Mouse (Mus musculus): Measurements from ENCODE around the gene Dstyk.
A peak's percentile ranks its signal among the peaks of the same experiment; 100 is the strongest.

Dstyk gene

GRCm38 (mm10) chr1:132410657-132411056 is 6.7 kb upstream of the Dstyk start:
- Histone ChIP-seq H3K36me3 (ENCODE audit: control insufficient read depth, insufficient read depth, low read length, poor library complexity, severe bottlenecking) (no peaks in the 10 kb centered on the region), H3K27me3 (ENCODE audit: control insufficient read depth, insufficient read depth, low read length, poor library complexity, severe bottlenecking) (no peaks in the 10 kb centered on the region)
- no peak for DNase-seq (ENCODE audit: low read depth, low spot score)

DNA sequence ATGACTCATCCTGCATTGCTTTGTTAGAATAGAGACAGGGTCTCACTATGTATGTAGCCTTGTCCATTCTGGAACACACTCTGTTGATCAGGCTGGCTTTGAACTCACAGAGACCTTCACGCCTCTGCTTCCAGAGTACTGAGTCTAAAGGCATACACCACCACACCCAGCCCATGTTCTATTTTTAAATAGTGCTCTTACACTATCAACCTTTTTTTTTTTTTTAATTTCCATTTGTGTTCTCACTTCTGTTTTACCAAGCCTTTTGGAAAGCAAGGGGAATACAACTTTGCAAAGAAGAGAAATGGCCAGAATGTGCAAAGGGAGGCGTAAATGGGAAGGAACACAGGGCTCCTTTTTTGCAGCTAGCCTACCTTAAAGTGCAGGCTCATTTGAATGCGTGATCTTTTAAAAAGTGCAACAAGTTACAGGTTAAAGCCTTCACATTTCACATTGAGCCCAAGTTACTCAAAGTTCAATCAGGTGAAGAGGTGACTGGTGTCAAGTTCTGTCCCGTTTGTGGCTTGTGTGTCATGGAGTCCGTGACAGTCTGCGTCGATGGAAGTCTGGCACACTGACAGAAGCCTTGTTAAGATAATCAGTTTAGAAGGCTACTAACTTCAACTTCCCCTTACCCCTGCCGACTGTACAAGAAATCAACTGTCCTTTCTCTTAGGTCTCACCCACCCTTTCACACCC is 962 bp upstream of the Dstyk start:
- no peaks in the 10 kb centered on the region for H3K27me3 ChIP-seq (ENCODE audit: control insufficient read depth, insufficient read depth, low read length, poor library complexity, severe bottlenecking)
- no peaks in the 10 kb centered on the region for H3K36me3 ChIP-seq (ENCODE audit: control insufficient read depth, insufficient read depth, low read length, poor library complexity, severe bottlenecking)
- DNase-seq (ENCODE audit: low read depth, low spot score): peak; percentile 48

GRCm38 (mm10) chr1:132416943-132417290 is 438 bp upstream of the Dstyk start:
- no peaks in the 10 kb centered on the region for H3K27me3 ChIP-seq (ENCODE audit: control insufficient read depth, insufficient read depth, low read length, poor library complexity, severe bottlenecking)
- H3K36me3 ChIP-seq (ENCODE audit: control insufficient read depth, insufficient read depth, low read length, poor library complexity, severe bottlenecking): no peaks in the 10 kb centered on the region
- DNase-seq (ENCODE audit: low read depth, low spot score): no peak

- Histone ChIP-seq H3K27me3 (ENCODE audit: control insufficient read depth, insufficient read depth, low read length, poor library complexity, severe bottlenecking) (no peaks in the 10 kb centered on the region), H3K36me3 (ENCODE audit: control insufficient read depth, insufficient read depth, low read length, poor library complexity, severe bottlenecking) (no peaks in the 10 kb centered on the region)
- no peak for DNase-seq (ENCODE audit: low read depth, low spot score)
Observed at GRCm38 (mm10) chr1:132420206-132420605, 2.9 kb downstream of the Dstyk start.

- DNase-seq (ENCODE audit: low read depth, low spot score): no peak
- H3K36me3 ChIP-seq (ENCODE audit: control insufficient read depth, insufficient read depth, low read length, poor library complexity, severe bottlenecking): no peaks in the 10 kb centered on the region
Observed at GRCm38 (mm10) chr1:132420662-132421061, 3.3 kb downstream of the Dstyk start.

DNA sequence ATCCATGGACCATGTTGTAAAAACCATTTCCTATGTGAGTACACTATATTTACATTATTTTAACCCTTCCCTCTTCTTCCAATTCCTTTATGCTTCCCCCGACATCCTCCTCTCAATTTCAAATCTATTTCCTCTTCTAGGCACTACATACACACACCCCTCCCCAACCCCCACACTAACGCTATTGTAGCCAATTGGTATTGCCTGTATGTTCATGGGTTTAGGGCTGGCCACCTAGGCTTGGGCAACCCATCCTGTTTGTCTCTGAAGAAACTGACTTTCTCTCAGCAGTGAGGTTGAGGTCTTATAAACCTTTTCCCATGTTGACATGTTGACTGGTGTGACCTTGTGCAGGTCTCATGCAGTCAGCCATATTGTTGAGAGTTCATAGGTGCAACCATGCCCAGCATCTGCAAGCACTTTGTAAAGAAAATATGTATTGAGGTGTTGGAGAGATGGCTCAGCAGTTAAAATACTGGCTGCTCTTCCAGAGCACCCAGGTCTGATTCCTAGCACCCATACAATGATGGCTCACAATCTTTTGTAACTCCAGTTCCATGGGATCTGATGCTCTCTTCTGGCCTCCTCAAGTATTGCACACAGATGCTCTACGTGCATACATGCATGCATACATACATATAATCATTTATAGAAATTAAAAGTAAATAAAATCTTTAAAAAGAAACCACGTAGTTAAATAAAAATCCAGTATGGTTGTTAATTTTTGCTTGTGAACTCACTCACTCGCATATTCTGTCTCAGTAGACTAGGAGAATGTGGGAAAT is 5.7 kb downstream of the Dstyk start:
- no peaks in the 10 kb centered on the region for H3K36me3 ChIP-seq (ENCODE audit: control insufficient read depth, insufficient read depth, low read length, poor library complexity, severe bottlenecking)
- peak; percentile 16 for DNase-seq (ENCODE audit: low read depth, low spot score)
- H3K27me3 ChIP-seq (ENCODE audit: control insufficient read depth, insufficient read depth, low read length, poor library complexity, severe bottlenecking): no peaks in the 10 kb centered on the region

More at GRCm38 (mm10) chr1:132420662-132421061, 3.3 kb downstream of the Dstyk start:
- no peaks in the 10 kb centered on the region for H3K27me3 ChIP-seq (ENCODE audit: control insufficient read depth, insufficient read depth, low read length, poor library complexity, severe bottlenecking)

GRCm38 (mm10) chr1:132425600-132425999 is 8.2 kb downstream of the Dstyk start:
- H3K36me3 ChIP-seq (ENCODE audit: control insufficient read depth, insufficient read depth, low read length, poor library complexity, severe bottlenecking): no peaks in the 10 kb centered on the region
- no peak for DNase-seq (ENCODE audit: low read depth, low spot score)
- H3K27me3 ChIP-seq (ENCODE audit: control insufficient read depth, insufficient read depth, low read length, poor library complexity, severe bottlenecking): no peaks in the 10 kb centered on the region

DNA sequence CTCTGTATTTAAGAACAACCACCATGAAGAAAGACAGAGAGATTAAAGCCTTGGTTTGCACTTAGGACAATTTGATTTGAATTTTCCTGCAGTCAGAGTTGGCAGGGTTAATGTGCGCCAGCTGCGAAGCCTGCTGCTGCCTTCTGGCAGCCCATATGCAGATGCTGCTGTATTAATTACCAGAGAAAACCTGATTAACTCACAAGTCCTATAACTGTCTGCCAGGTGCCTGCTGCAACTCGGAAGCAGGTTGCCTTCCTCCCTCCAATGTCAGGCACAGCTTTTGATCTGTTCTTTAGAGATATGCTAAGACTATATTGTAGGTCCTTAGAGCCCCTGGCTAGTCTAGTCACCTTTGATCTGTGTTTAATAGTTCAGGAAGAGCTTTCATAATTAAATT is 13.5 kb downstream of the Dstyk start:
- no peak for DNase-seq (ENCODE audit: low read depth, low spot score)
- no peaks in the 10 kb centered on the region for H3K36me3 ChIP-seq (ENCODE audit: control insufficient read depth, insufficient read depth, low read length, poor library complexity, severe bottlenecking)
- H3K27me3 ChIP-seq (ENCODE audit: control insufficient read depth, insufficient read depth, low read length, poor library complexity, severe bottlenecking): no peaks in the 10 kb centered on the region

DNA sequence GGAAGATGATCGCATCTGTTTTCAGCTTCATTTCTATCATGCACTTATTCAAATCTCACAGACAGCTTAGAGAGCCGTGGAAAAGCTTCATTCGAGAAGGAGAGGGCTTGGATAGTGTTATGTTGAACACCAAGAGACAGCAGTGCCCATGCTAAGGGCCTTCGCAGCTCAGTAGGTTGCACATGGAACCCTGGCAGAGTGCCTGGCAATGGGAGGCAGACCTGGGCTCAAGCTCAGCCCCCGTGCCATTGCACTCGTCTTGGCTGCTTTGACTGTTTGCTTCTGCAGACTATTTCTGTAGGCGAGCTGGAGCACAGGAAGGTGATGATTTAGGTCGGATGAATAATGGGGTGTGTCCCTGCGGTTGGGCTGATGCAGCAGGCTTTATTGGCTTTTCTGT is 14.4 kb downstream of the Dstyk start:
- Histone ChIP-seq H3K36me3 (ENCODE audit: control insufficient read depth, insufficient read depth, low read length, poor library complexity, severe bottlenecking) (no peaks in the 10 kb centered on the region), H3K27me3 (ENCODE audit: control insufficient read depth, insufficient read depth, low read length, poor library complexity, severe bottlenecking) (no peaks in the 10 kb centered on the region)
- DNase-seq (ENCODE audit: low read depth, low spot score): no peak

- no peaks in the 10 kb centered on the region for H3K36me3 ChIP-seq (ENCODE audit: control insufficient read depth, insufficient read depth, low read length, poor library complexity, severe bottlenecking)
- no peak for DNase-seq (ENCODE audit: low read depth, low spot score)
- no peaks in the 10 kb centered on the region for H3K27me3 ChIP-seq (ENCODE audit: control insufficient read depth, insufficient read depth, low read length, poor library complexity, severe bottlenecking)
Observed at GRCm38 (mm10) chr1:132433349-132433748, 16.0 kb downstream of the Dstyk start.

DNA sequence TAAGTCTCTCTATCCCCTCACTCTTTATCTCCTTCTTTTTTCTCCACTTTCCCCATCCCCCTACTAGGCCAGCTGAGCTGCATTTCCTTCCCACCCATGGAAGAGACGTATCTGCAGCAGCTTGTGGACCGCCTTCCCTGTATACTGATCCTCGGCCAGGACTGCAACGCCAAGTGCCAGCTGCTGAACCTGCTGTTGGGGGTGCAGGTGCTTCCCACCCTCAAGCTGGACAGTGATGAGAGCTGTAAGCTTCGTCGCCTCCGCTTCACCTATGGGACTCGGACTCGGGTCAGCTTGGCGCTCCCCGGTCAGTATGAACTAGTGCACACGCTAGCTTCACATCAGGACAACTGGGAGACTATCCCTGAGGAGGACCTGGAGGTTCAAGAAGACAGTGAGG is 16.7 kb downstream of the Dstyk start:
- Histone ChIP-seq H3K27me3 (ENCODE audit: control insufficient read depth, insufficient read depth, low read length, poor library complexity, severe bottlenecking) (no peaks in the 10 kb centered on the region), H3K36me3 (ENCODE audit: control insufficient read depth, insufficient read depth, low read length, poor library complexity, severe bottlenecking) (no peaks in the 10 kb centered on the region)
- no peak for DNase-seq (ENCODE audit: low read depth, low spot score)

DNA sequence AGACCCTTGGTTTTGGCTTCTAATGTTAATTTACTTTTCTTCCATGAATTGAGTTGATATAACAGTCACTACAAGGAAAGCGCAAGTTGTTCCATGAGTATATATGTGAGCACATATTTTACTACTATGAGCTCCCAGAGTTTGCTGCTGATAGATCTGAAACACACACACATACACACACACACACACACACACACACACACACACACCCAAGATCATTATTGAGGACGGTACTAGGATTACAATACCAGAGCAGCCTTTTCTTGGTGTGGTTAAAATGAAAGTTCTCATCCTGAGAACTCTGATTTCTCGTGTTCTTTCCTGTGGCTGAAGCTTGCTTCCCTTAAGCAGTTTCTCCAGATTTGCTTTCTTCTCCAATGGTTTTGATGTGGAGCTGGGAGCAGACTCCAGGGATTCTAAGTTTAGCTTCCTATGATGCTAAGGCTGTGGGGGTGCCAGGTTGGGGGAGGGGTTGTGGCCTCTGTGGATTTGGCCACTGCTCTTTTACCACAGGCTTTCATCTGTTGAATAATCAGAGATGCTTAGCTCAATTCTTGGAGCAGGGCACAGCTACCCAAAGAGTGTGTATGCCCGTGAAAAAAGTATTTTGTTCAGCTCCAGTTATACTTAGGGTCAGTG is 19.1 kb downstream of the Dstyk start:
- no peaks in the 10 kb centered on the region for H3K27me3 ChIP-seq (ENCODE audit: control insufficient read depth, insufficient read depth, low read length, poor library complexity, severe bottlenecking)
- DNase-seq (ENCODE audit: low read depth, low spot score): no peak
- 0 out of 2 replicates have a peak, but pooled peaks cover 5% of the 10 kb centered on the region for H3K36me3 ChIP-seq (ENCODE audit: control insufficient read depth, insufficient read depth, low read length, poor library complexity, severe bottlenecking)

DNA sequence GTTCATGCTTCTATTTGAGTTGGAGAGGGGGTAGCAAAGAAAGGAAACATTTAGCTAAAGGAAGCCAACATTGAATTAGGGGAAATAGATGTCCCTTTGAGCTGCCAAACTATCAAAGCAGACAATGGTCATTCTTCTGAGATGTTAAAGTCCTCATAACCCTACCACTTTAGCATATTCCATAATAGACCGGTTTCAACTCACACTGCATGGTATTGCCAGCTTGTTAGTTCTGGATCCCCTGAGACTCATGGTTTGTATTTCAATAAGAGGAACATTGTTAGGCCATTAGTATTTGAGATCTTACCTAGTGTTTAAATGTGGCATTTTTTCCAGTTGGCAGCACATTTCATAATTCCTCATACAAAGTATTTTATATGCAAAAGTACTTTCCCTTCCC is 19.6 kb downstream of the Dstyk start:
- no peak for DNase-seq (ENCODE audit: low read depth, low spot score)
- no peaks in the 10 kb centered on the region for H3K27me3 ChIP-seq (ENCODE audit: control insufficient read depth, insufficient read depth, low read length, poor library complexity, severe bottlenecking)

GRCm38 (mm10) chr1:132437389-132437788 is 20.0 kb downstream of the Dstyk start:
- Histone ChIP-seq H3K27me3 (ENCODE audit: control insufficient read depth, insufficient read depth, low read length, poor library complexity, severe bottlenecking) (no peaks in the 10 kb centered on the region), H3K36me3 (ENCODE audit: control insufficient read depth, insufficient read depth, low read length, poor library complexity, severe bottlenecking) (peaks cover 7% of the 10 kb centered on the region; the same call in 1 of the 2 replicates)
- DNase-seq (ENCODE audit: low read depth, low spot score): no peak

More for the DNA sequence above, 19.6 kb downstream of the Dstyk start:
- H3K36me3 ChIP-seq (ENCODE audit: control insufficient read depth, insufficient read depth, low read length, poor library complexity, severe bottlenecking): 0 out of 2 replicates have a peak, but pooled peaks cover 5% of the 10 kb centered on the region

DNA sequence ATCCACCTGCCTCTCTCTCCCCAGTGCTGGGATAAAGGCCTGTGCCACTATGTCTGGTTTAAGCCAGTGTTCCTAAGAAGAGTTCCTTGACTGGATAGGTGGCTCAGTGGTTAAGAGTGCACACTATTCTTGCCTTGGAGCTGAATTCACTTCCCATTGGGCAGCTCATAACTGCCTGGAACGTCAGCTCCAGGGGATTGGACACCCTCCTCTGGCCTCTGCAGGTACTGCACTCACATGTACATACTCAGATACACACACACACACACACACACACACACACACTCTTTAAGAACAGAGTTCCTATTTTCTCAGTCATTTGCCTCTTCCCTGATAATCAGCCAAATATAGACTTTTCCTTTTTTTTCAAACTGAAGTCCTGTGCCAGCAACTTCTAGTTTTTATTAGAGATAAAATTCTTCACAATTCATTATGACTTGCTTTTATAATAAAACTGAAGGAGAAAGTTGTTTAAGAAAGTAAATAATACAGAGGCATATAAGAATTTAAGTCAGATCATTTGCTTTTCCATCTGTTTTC is 23.6 kb downstream of the Dstyk start:
- DNase-seq (ENCODE audit: low read depth, low spot score): peak; percentile 7

More for the DNA sequence above, 23.6 kb downstream of the Dstyk start:
- Histone ChIP-seq H3K27me3 (ENCODE audit: control insufficient read depth, insufficient read depth, low read length, poor library complexity, severe bottlenecking) (no peaks in the 10 kb centered on the region), H3K36me3 (ENCODE audit: control insufficient read depth, insufficient read depth, low read length, poor library complexity, severe bottlenecking) (peaks cover 7% of the 10 kb centered on the region; the same call in 1 of the 2 replicates)
